Mouse (Mus musculus): ENCODE data around the gene Ube2q1. TPM values are rescaled to one million over a fixed set of nuclear protein-coding genes. Genes with fewer than 3 reads are reported as not detected.
A peak's percentile ranks its signal among the peaks of the same experiment; 100 is the strongest.

Gene Ube2q1
- 23.4 TPM in 2 replicates for polyA plus RNA-seq (2012; rRNA removed)

DNA sequence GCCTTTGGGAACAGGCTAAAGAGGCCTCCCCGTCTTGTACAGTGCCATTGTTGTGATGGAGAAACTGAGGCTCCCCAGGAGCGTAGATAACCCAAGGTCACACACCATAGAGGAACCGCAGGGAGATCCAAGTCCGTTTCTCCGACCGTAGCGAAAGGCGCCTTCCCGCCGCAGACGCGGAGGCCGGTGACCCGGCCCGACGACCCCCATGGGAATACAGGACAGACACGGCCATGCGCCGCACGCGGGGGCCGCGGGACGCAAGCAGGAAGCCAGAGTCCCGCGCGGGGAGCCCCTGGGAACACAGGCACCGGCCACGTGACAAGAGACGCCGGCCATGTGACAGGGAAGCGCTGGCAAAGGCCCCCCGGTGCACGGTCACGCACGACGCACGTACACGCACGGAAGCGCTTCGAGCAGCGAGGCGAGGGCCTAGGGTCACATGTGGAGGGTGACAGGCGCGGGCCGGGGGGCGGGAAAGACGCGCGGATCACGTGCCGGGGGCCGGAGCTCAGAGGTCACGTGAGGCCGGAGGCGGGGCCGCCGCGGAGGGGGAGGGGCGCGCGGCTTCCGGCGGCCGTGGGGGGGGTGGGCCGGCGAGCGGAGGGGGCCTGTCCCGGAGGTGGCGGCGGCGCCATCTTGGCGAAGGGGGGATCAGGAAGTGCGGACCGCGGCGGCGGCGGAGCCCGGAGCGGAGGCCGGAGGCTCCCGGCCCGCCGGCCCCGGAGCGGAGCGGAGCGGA is at the start of gene Ube2q1:
Gene Ube2q1 (plus strand): TSS at position 649 of the 742 bp plus-strand sequence.
- DNase-seq (ENCODE audit: low read depth), result peak; percentile 44

DNA sequence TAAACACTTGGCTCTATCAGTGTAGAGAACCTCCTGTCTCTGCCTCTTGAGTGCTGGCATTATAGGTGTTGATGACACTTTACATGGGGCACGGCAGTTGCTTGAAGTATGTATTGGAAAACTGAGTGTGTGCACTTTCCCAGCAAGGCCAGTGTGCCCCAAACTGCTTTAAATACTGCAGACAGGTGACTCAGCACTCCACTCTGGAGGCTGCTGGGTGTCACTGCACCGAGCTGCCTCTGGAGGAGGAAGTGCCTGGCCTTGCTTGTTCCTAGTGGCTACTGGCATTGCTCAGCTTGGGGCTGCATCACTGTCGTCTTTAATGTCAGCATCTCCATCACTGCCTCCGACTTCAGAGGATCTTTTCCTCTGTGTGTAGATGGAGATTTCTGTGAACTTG is 46.4 kb upstream of the Ube2q1 start:
- DNase-seq (ENCODE audit: low read depth), result no peak

DNA sequence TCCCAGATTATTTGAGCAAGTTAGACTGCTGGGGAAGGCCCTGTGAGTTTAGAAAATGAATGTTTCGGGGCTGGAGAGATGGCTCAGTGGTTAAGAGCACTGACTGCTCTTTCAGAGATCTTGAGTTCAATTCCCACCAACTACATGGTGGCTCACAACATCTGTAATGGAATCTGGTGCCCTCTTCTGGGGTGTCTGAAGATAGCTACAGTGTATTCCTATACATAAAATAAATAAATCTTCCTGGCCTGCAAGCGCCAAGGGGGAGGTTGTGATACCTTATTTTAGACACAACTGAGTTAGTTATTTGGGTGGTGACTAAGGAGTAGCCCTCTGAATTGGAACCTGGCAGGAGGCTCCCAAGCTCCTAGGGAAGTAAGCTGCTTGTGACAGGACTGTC is 44.6 kb upstream of the Ube2q1 start:
- DNase-seq (ENCODE audit: low read depth), result no peak

DNA sequence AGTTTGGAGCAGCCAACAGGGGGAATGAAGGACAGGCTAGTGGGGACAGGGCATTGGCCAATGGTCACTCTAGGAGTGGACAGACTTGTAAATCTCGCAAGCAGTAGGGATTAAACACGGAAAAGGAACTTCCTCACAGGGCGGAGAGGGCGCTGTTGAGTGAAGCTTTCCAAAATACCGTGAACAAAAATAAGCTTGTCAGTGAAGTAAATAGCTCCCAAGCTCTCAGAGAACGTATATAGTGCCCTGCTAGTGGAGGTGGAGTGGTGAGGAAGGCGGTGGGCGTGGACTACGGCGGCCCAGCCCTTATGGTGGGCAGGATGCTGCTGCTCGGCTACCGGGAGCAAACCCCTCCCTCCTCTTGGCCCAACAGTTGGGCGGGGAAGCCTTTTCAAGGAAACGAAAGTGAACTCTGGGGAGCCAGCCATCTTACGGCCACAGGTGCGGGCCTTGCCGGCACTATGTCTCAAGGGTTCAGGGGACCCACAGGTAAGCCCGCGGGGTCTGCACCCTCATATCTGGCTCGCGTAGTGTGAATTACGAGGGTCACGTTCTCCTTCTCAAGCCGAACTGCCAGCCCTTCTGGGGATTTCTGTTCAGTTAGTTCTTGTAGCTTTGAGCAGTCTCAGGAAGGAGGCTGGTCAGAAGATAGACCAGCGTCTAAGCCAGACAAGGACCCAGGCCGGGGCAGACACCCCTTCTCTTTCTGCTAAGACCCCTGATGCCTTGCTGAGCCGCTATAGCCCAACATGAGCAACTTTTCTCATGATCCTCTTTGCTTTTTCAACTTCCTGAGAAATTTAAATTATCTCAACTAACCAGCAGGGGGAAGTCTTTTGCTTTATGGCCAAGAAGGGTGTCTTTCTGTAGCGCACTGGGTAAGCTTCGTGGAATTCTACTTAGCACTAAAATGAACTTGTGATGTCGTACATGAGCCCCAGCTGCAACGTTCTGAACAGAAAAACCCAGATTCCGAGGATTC is 42.8 kb upstream of the Ube2q1 start:
- DNase-seq (ENCODE audit: low read depth), result peak; percentile 42

DNA sequence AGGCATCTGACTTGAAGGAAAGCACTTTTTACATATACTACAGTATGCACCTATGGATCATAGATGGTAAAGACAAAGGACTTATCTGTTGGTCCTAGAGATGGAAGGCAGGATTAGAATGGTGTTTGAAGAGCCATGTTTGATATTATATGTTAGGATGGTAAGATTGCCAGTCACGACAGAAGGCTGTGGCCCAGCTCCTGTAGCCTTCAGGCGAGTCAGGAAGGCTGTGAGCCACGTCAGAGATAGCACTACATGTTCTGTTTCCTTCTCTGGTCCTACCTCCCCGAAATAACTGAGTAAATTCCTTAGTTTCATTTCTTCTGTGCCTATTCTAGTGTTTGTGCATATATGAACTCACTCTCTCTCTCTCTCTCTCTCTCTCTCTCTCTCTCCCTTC is 41.3 kb upstream of the Ube2q1 start:
- no peak for DNase-seq (ENCODE audit: low read depth)

DNA sequence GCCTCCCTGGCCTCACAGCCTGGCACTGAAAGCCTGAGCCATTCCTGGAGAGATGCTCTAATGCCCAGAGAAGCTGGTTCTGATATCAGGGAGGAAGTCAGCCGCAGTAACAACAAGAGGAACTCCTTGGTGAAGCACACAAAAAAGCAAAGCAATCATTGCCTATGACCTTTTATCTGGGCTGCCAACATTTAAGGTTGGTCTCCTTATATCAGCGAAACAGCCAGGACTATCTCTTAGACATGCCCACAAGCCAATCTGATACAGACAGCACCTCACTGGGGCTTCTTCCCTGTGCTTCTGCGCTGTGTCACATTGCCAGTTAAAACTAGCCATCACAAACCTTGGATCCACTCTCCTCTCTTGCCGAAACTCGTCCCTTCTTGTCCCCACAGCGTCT is 34.9 kb upstream of the Ube2q1 start:
- no peak for DNase-seq (ENCODE audit: low read depth)

DNA sequence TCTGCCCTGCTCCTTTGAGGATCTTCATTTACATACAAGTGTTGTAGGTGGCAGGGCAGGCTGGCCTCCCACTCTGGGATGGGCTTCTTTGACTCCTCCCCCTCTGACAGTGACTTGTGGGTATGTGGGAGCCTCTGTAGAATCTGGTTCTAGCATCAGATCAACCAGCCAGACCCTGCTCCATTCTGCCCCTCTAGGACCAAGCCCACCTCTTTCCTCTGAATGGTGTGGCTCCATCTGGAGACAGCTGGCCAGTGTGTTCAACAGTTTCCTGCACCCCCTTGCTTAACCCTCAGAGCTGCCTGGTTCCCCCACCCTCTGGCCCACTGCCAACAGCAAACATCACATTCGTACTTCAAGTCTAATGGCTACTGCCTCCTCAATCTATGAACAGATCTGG is 21.1 kb upstream of the Ube2q1 start:
- no peak for DNase-seq (ENCODE audit: low read depth)

DNA sequence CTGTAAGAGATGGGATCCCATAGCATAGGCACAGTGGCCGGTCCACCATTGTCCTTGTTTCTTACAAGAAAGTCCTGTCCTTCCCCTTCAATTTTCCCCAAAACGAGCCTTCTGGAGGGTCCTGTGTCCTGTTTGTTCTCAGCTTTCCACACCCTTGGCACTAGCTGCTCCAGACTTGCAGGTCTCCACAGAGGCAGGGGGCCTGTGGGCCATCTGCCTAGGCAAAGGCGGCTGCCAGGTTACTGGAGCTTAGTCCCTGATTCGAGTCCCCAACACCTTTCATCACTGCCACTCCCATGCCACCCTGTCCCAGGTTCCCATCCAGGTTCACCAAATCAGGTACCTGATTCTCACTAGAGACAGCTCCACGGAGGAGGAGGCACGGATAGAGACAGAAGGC is 18.1 kb upstream of the Ube2q1 start:
- no peak for DNase-seq (ENCODE audit: low read depth)

DNA sequence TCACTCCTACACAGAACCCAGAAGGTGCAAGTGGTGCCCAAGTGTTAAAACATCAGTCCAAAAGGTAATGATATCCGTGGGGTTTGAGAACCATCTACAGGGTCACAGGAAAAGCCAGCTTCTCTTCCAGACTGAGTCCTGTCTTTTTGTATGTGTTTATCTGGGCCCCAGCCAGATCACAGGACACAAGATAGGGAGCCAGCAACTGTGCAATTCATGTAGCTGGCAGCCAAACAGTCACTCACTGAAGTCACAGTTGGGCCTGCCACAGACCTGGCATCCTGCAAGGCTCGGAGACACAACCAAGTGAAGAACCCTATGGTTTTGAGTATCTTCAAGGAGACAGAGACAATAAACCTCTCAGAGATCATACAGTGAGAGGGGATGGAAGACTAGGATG is 15.6 kb upstream of the Ube2q1 start:
- DNase-seq (ENCODE audit: low read depth), result no peak

DNA sequence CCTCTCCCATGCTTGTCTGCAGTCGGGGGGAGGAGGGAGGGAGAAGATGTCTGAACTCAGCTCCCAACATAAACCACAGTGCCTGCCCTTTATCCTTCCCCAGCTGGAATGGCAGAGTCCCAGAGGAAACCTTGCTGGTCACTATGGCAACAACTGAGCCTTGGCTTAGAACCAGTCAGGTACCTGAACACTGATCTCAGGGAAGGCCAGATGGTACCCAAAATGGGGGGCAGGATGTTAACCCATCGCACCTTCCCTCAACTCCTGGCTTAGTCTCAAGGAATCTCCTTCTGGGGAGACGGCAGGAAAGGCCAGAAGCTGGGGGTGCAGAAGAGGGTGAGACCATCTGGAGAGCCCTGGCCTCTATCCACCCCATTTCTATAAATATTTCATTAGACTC is 13.6 kb upstream of the Ube2q1 start:
- DNase-seq (ENCODE audit: low read depth), result no peak

DNA sequence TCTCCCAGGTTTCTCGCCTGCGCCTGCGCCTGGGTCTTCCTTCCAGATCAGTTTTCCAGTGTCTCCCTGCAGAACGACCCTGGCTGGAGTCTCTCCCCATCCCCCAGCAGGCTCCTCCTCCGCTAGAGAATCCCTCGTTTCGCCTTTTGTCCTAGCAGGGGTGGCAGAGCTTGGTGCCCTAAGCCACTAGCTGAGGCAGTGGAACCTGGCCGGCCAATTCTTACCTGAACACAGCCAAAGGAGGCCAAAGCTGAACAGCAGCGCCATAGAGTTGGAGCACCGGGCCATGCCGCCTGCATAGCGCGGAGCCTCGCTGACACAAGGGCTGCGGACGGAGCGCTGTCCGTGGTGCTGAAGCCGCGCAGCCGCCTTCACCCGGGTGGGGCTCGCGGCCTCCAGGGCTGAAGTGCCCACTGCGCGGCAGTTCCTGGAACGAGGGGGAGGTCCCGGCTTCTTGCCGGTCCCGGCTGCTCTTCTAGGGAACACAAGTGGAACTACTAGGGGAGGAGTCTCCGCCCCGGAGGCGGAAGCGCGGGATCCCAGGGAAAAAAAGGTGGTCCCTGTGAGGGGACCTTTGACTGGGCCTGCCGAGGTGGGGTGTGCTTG is 9.2 kb upstream of the Ube2q1 start, which contains the start of gene Chrnb2:
Gene Chrnb2 (minus strand): TSS at position 514 of the 606 bp plus-strand sequence.
- DNase-seq (ENCODE audit: low read depth), result no peak

DNA sequence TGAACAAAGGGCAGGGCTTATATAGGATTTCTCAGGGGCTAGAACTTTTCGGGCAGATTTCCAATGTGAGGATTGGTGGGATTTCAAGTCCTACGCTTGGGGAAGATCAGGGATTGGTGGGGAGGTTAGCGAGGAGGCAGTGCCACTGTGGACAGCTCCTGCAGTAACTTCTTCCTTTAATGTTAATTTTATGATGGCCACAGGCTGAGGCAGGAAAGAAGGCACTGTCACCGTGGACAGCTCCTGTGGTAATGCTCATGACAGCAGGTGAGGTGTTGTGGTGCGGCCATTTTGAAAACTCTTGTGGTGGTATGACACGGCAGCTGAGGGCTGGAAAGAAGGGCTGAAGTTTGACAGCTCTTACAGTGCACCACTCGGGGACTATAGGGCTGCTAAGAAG is 3.8 kb upstream of the Ube2q1 start:
- DNase-seq (ENCODE audit: low read depth), result no peak

DNA sequence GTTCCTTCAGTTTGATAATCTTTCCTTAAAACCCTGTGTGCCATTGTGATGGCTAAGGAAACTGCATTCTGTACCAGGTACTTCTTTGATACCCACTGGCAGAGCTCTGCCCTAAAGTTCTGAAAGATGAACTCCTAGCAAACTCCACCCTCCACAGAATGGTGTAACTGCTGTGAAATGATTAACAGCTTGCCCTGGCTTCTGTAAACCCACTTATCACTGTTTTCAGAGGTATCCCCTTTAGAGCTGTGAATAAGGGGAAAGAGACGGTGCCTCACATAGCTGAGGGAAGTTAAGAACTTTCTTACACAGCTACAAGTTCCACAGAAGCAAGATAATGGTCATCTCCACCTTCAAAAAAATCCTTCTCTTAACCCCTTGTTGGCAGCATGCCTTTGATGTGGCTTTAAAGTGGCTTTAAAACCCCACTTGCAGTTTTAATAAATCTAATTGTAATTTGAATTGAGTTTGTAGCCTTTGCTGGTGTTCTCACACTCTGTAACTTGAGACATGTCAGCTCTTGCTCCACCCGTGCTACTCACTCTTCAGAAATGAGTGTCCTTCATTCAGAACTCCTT is 2.9 kb upstream of the Ube2q1 start:
- no peak for DNase-seq (ENCODE audit: low read depth)

DNA sequence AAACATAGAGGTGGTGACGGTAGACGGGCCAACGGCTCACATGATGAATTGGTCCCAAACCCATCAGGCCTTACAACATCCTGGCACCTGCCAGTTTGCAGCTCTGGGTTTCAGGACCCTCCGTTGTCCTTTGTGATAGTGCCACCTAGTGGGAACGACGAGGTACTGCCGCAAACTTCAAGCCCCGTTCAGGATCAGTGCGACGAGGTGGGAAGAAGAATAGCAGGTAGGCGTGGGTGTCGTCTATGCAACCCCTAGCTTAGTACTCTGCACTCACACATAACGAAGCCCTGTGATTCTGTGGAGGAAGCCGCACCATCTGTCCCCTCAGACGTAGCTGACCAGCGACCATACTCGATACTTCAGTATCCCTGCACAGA is 838 bp upstream of the Ube2q1 start:
- DNase-seq (ENCODE audit: low read depth), result peak; percentile 45

DNA sequence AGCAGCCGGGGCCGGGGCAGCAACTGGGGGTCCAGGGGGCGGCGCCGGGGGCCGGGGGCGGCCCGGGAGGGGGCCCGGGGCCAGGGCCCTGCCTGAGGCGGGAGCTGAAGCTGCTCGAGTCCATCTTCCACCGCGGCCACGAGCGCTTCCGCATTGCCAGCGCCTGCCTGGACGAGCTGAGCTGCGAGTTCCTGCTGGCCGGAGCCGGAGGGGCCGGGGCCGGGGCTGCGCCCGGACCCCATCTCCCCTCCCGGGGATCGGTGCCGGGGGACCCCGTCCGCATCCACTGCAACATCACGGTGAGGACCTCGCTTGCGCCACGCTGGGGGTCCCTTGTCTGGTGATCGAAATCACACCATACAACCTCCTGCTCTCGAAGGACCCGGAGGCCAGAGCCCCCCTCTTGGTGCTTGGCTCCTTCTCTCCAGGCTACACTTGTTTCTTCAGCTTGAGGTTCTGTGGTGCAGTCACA is 360 bp downstream of the Ube2q1 start:
- no peak for DNase-seq (ENCODE audit: low read depth)

DNA sequence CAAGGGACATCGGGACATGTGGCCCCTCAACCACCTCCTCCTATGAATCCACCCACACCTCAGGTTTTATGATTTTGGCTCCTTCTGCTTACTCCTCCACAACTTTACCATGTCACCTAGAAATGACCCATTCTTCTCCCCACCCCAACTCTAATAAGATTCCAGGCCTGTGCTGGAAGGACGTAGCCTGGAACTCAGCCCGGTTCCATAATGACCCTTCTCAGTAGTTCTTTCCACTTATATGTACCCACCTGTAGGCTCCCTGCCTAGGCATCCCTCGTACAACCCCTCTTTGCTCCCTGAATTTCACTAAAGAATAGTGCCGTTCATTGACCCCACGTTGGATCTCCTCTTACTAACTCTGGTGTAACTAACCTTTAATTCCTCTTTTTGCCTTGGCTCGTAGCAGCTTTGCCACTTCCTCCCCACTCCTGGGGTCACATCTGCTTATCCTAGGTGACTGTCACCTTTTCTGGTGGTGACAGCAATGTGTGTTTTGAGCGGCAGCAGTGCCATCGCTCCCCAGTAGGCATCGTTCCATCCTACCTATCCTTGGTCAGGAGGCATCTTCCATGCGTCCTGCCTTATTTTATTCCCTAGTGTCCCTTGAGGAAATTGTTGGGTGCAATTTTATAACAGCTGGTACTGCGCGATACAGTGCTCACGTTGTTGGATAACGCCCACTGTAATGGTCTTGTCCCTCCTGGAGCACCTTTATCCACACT is 982 bp downstream of the Ube2q1 start:
- DNase-seq (ENCODE audit: low read depth), result no peak

DNA sequence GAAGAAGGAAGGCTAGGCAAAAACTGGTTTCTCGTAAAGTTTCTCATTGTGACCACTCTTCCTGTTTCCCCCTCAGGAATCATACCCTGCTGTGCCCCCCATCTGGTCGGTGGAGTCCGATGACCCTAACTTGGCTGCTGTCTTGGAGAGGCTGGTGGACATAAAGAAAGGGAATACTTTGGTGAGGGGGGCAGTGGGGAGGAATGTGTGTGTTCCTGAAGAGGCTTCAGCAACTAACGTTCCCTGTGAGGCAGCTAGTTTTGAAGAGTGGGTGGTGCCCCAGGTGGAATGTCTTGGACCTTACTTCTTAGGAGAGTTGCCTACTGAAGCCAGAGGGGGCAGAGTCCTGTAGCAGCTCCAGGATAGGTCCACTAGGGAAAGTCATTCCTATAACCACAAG is 2.6 kb downstream of the Ube2q1 start:
- DNase-seq (ENCODE audit: low read depth), result no peak

DNA sequence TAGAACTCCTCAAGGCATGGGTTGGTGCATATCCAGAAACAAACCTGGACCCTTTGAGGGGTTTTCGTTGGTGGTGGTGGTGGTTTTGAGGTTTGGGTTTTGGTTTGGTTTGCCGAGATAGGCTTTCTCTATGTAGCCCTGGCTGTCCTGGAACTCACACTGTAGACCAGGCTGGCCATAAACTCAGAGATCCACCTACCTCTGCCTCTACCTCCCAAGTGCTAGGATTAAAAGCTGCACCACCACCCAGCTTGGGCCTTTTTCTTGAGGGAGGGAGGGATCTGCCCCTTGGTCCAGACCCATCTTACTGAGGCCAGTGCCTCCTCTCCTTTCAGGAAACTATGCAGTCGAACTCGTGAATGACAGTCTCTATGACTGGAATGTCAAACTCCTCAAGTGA is 6.7 kb downstream of the Ube2q1 start:
- DNase-seq (ENCODE audit: low read depth), result no peak

DNA sequence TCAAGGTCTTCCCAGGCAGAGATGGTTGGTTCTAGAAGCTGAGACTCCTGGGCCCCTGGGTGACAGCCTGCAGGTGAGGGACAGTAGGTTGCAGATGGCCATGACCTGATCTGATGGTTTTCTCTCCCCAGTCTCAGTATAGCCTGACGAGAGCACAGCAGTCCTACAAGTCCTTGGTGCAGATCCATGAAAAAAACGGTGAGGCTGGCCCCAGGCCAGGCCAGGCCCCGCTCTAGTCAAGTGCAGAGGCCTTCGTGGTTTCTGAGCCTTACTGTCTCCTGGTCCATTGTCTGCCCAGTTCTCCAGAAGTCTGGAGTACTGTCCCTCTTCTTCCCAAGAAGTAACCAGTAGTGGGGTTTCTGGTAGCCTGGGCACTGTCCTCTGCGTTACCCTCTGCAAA is 8.2 kb downstream of the Ube2q1 start:
- no peak for DNase-seq (ENCODE audit: low read depth)

DNA sequence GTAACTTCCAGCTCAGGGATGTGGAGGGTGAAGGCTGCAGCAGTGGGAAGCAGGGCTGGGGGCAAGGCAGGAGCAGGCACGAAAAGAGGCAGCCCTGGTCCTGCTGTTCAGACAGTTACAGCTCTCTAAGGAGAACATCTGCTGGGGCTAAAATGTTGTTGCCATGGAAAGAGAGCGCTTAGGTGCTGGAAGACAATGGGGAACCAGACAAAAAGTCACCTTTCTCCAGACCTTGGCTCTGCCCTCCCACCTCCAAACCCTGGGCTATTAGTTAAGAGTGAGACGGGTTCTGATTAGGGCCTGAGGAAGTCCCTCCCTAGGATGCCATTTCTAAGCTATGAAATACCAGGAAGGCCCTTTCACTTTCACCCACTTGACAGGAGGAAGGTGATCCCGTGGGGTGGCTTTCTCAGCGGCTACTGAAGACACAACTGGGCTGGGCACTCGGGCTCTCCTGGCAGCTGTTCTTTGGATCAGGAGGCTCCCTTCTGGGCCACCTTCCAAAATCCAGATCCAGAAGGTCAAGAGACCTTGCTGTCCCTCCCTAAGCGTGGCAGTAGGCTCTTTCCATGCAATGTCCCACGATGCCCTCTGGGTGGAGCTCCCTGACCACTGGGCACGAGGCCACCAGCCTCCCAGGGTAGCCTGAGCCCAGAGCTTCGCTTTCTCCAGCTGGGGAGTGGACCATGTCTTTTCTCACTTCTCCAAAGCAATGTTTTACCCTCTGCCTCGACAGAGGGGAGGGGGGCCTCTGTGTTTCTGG is 11.8 kb downstream of the Ube2q1 start:
- no peak for DNase-seq (ENCODE audit: low read depth)

DNA sequence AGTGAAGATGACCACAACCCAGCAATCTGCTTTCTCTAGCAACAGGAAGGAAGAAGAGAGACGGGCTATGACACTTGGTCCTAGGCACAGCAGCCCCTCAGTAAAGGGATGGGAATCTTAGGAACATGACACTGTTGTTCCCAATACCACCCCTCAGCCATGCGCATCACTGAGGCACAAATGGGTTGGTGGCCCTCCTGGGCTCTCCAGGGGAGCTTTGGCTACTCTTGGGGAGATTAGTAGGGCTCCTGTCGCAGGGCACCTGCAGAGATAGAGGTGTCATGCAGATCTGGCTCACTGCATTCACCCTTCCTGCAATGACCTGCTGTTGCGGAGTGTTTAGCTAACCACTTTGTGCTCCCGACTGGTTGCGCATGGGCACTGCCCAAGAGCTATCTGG is 12.9 kb downstream of the Ube2q1 start:
- DNase-seq (ENCODE audit: low read depth), result no peak

Measured in gonadal fat pad, adult 2 months (tissue).